Mouse (Mus musculus) CH12.LX (cell line): Measurements from ENCODE around the gene Tnfrsf22. TPM values are rescaled to one million over a fixed set of nuclear protein-coding genes. Genes with fewer than 3 reads are reported as not detected.

ENCODE experiments used
- DNase-seq: peaks from one replicate; pipeline ENCODE4 v3.0.0-alpha.2; 2013; ENCODE audit errors: extremely low read depth
- H3K27ac ChIP-seq: 2 replicates; pipeline ENCODE4 v1.5.1; 2012; ENCODE audit warnings: low read depth, mild to moderate bottlenecking, control low read depth, moderate library complexity; ENCODE audit not compliant: insufficient read depth
- H3K27me3 ChIP-seq: replicated peaks from 2 replicates; pipeline ENCODE3; 2012; ENCODE audit warnings: inconsistent platforms
- H3K36me3 ChIP-seq, 2 experiments: replicated peaks in 1 of 2; 2 replicates each; pipeline versions ENCODE3 to v1.6.1; 2012; ENCODE audit warnings: inconsistent platforms in 1 of 2, low read length in 1 of 2, mild to moderate bottlenecking in 1 of 2, mixed read lengths in 1 of 2, moderate library complexity in 1 of 2; ENCODE audit not compliant: control insufficient read depth in 1 of 2, insufficient read depth in 1 of 2
- H3K4me1 ChIP-seq, 2 experiments: 2 replicates each; pipeline ENCODE4 v1.6.1; 2012; ENCODE audit warnings: inconsistent platforms in 1 of 2, moderate library complexity in 1 of 2; ENCODE audit not compliant: insufficient read depth in 2 of 2, control insufficient read depth in 1 of 2
- H3K4me2 ChIP-seq: 2 replicates; pipeline ENCODE4 v1.6.1; 2012; ENCODE audit warnings: low read depth, mild to moderate bottlenecking, control low read depth; ENCODE audit not compliant: poor library complexity, insufficient read depth, severe bottlenecking
- H3K4me3 ChIP-seq, 3 experiments: fragments of 150-350 bp in 1 of 3; sonication (generic) in 1 of 3; replicated peaks in 1 of 3; 2 replicates each; pipeline versions ENCODE3 to v1.5.1; 2011 to 2012; ENCODE audit warnings: low read depth in 2 of 3, low read length in 2 of 3, mild to moderate bottlenecking in 2 of 3, moderate library complexity in 2 of 3, control low read depth in 1 of 3, improper control_type of control experiment in 1 of 3, inconsistent platforms in 1 of 3, mixed read lengths in 1 of 3; ENCODE audit not compliant: poor library complexity in 1 of 3
- H3K79me2 ChIP-seq: replicated peaks from 2 replicates; pipeline ENCODE4 v1.6.1; 2012; ENCODE audit warnings: mild to moderate bottlenecking, moderate library complexity; ENCODE audit not compliant: control insufficient read depth, poor library complexity, insufficient read depth, severe bottlenecking; ENCODE audit errors: extremely low read depth
- H3K9ac ChIP-seq: 2 replicates; pipeline ENCODE4 v1.6.1; 2012; ENCODE audit warnings: low read depth, mild to moderate bottlenecking, control low read depth, moderate library complexity; ENCODE audit not compliant: insufficient read depth
- H3K9me3 ChIP-seq: replicated peaks from 2 replicates; pipeline ENCODE3; 2012; ENCODE audit warnings: low read length, inconsistent platforms, mixed read lengths
- BHLHE40 ChIP-seq: IDR thresholded peaks from 2 replicates; pipeline ENCODE4 v1.6.1; 2011; ENCODE audit warnings: mild to moderate bottlenecking, low read depth, low read length, improper control_type of control experiment
- CHD1 ChIP-seq: IDR thresholded peaks from 2 replicates; pipeline ENCODE4 v1.6.1; 2012; ENCODE audit warnings: low read depth, low read length, improper control_type of control experiment, inconsistent platforms
- CHD2 ChIP-seq: IDR thresholded peaks from 2 replicates; pipeline ENCODE4 v1.6.1; 2011; ENCODE audit warnings: low read length, improper control_type of control experiment
- ETS1 ChIP-seq: conservative IDR thresholded peaks from 2 replicates; pipeline ENCODE4 v1.6.1; 2012; ENCODE audit warnings: low read depth, mild to moderate bottlenecking, inconsistent platforms, low read length, improper control_type of control experiment, moderate library complexity
- GABPA ChIP-seq: IDR thresholded peaks from 2 replicates; pipeline ENCODE4 v1.6.1; 2012; ENCODE audit warnings: low read depth, low read length, improper control_type of control experiment, inconsistent platforms; ENCODE audit not compliant: insufficient replicate concordance
- IRF4 ChIP-seq: IDR thresholded peaks from 2 replicates; pipeline ENCODE4 v1.6.1; 2014; ENCODE audit warnings: low read depth, mild to moderate bottlenecking, inconsistent platforms, low read length, improper control_type of control experiment
- JUN ChIP-seq: IDR thresholded peaks from 2 replicates; pipeline ENCODE4 v1.6.1; 2011; ENCODE audit warnings: low read depth, mild to moderate bottlenecking, low read length, improper control_type of control experiment, moderate library complexity; ENCODE audit not compliant: insufficient read depth
- KAT2A ChIP-seq: IDR thresholded peaks from 2 replicates; pipeline ENCODE4 v1.6.1; 2012; ENCODE audit warnings: low read length, improper control_type of control experiment, inconsistent platforms; ENCODE audit not compliant: insufficient replicate concordance
- MAX ChIP-seq: IDR thresholded peaks from 2 replicates; pipeline ENCODE4 v1.6.1; 2011; ENCODE audit warnings: low read length, improper control_type of control experiment
- MAZ ChIP-seq: IDR thresholded peaks from 2 replicates; pipeline ENCODE4 v1.6.1; 2012; ENCODE audit warnings: low read depth, mild to moderate bottlenecking, inconsistent platforms, low read length, improper control_type of control experiment, moderate library complexity
- MYC ChIP-seq: IDR thresholded peaks from 2 replicates; pipeline ENCODE4 v1.6.1; 2011; ENCODE audit warnings: low read depth, mild to moderate bottlenecking, improper control_type of control experiment, low read length
- NELFE ChIP-seq: IDR thresholded peaks from 2 replicates; pipeline ENCODE4 v1.6.1; 2011; ENCODE audit warnings: low read depth, low read length, improper control_type of control experiment
- PAX5 ChIP-seq: IDR thresholded peaks from 2 replicates; pipeline ENCODE4 v1.6.1; 2012; ENCODE audit warnings: low read length, inconsistent platforms, mixed read lengths
- POLR2A ChIP-seq: IDR thresholded peaks from 2 replicates; pipeline ENCODE4 v1.6.1; 2011; ENCODE audit warnings: low read depth, mild to moderate bottlenecking, improper control_type of control experiment, low read length
- POLR2AphosphoS2 ChIP-seq: IDR thresholded peaks from 2 replicates; pipeline ENCODE4 v1.6.1; 2011; ENCODE audit warnings: low read depth, low read length, improper control_type of control experiment
- RAD21 ChIP-seq: IDR thresholded peaks from 2 replicates; pipeline ENCODE4 v1.6.1; 2011; ENCODE audit warnings: low read depth, mild to moderate bottlenecking, low read length, improper control_type of control experiment, moderate library complexity
- RCOR1 ChIP-seq: conservative IDR thresholded peaks from 2 replicates; pipeline ENCODE4 v1.6.1; 2012; ENCODE audit warnings: low read depth, mild to moderate bottlenecking, inconsistent platforms, low read length, improper control_type of control experiment
- SIN3A ChIP-seq: IDR thresholded peaks from 2 replicates; pipeline ENCODE4 v1.6.1; 2012; ENCODE audit warnings: low read length, improper control_type of control experiment, inconsistent platforms
- UBTF ChIP-seq: IDR thresholded peaks from 2 replicates; pipeline ENCODE4 v1.6.1; 2012; ENCODE audit warnings: low read depth, mild to moderate bottlenecking, inconsistent platforms, low read length, improper control_type of control experiment, moderate library complexity
- USF2 ChIP-seq: conservative IDR thresholded peaks from 2 replicates; pipeline ENCODE4 v1.6.1; 2011; ENCODE audit warnings: low read depth, low read length, improper control_type of control experiment
- ZKSCAN1 ChIP-seq: IDR thresholded peaks from 2 replicates; pipeline ENCODE4 v1.6.1; 2012; ENCODE audit warnings: low read depth, inconsistent platforms, low read length, improper control_type of control experiment, borderline replicate concordance
- ZMIZ1 ChIP-seq: IDR thresholded peaks from 2 replicates; pipeline ENCODE4 v1.6.1; 2012; ENCODE audit warnings: low read depth, mild to moderate bottlenecking, inconsistent platforms, low read length, improper control_type of control experiment
- ZNF384 ChIP-seq: IDR thresholded peaks from 2 replicates; pipeline ENCODE4 v1.6.1; 2012; ENCODE audit warnings: low read depth, low read length, improper control_type of control experiment, inconsistent platforms
- dilution Hi-C: fragments of 300-500 bp; cut with MboI; formaldehyde crosslinking; loops from 2 replicates; pipeline ENCODE4 v1.14.3; 2020; ENCODE audit warnings: low sequenced_read_pairs; ENCODE audit not compliant: extremely low pct_unique_long_range_greater_than_20kb, extremely low pct_ligation_motif_present
- in situ Hi-C: fragments of 300-500 bp; cut with MboI; formaldehyde crosslinking; loops from 3 replicates; pipeline ENCODE4 v1.14.3; 2019; ENCODE audit warnings: low sequenced_read_pairs, low pct_ligation_motif_present, low pct_unique_long_range_greater_than_20kb, mixed read lengths
- polyA plus RNA-seq: library from polyadenylated mRNA; unstranded; fragments of >175 nt; gene quantifications from 2 replicates; pipeline ENCODE4 v1.2.1, GENCODE M21; 2012; ENCODE audit warnings: low read depth; ENCODE audit not compliant: insufficient read length
- total RNA-seq, 2 experiments: library from RNA; depleted of rRNA; stranded (reverse); fragments of 300-350 nt in 1 of 2; fragments of >200 nt in 1 of 2; gene quantifications; 2 replicates each; pipeline ENCODE4 v1.2.3; 2012 to 2014

Tnfrsf22 gene
- total and polyA plus RNA-seq, 3 experiments = 3.8 to 8.7 (median 5.2) TPM

DNA sequence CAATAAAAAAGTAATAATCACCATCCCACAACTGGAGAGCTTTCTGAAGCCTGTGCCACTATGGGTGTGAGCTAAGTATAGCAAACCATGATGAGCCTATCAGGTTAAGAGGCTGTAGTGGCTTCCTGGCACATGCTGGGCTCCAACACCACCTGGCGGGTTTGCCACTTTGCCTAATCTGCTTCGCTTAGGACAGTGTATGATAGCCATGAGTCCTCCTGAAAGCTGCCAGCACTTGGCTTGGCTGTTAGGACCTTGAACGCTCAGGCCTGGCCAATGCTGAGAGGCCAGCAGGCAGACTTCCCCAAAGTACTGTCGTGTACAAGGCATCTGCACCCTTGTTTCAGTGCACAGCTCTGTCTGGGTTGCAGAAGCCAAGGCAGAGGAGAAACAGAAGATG lies 61.5 kb downstream of the Tnfrsf22 start:
- Histone ChIP-seq H3K4me2 (no peak overlapping the region), H3K9me3 (no peaks in the 10 kb centered on the region), H3K27ac (no peak overlapping the region), H3K36me3 (peaks cover 97 to 99% of the 10 kb centered on the region in 2 experiments), H3K9ac (no peak overlapping the region), H3K79me2 (peaks cover 42% of the 10 kb centered on the region), H3K27me3 (no peaks in the 10 kb centered on the region), H3K4me1 (peaks cover 4 to 33% of the 10 kb centered on the region in 2 experiments), H3K4me3 (no peak overlapping the region)
- dilution Hi-C loops (no loop called here), in situ Hi-C loops (no loop called here)
- no peak for TF ChIP-seq POLR2A
- 0 out of 2 replicates have a peak, but pooled peaks have one; percentile 13 for TF ChIP-seq POLR2AphosphoS2
- no peak for TF ChIP-seq KAT2A
- DNase-seq = no peak

DNA sequence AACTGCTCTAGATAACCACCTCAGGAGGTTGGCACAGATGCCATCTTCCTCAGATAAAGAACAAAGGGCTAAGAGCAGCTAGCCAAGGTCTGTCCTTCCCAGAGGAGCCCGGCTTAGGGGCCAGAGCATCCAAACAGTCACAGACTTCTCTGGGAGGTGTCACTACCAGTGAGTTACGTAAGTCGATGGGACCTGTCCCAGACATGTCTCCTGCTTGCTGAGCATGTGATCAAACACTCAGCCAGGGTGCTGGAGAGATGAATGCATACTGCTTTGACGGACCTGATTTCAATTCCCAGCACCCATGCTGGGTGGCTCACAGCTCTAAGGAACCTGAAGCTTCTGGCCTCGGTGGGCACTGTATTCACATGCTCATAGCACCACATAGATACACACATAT lies 61.9 kb downstream of the Tnfrsf22 start:
- Histone ChIP-seq H3K9ac (no peak overlapping the region), H3K27ac (no peak overlapping the region), H3K27me3 (no peaks in the 10 kb centered on the region), H3K4me2 (no peak overlapping the region), H3K9me3 (no peaks in the 10 kb centered on the region), H3K4me1 (peaks cover 3 to 30% of the 10 kb centered on the region in 2 experiments), H3K79me2 (peaks cover 37% of the 10 kb centered on the region), H3K36me3 (peaks cover 97 to 99% of the 10 kb centered on the region in 2 experiments), H3K4me3 (no peak overlapping the region)
- in situ Hi-C loops = no loop called here
- no peak for DNase-seq
- TF ChIP-seq MAX (no peak), MYC (no peak), IRF4 (no peak), USF2 (no peak), ZKSCAN1 (no peak), RCOR1 (no peak), RAD21 (no peak), CHD2 (no peak), JUN (no peak), CHD1 (no peak), UBTF (no peak), MAZ (no peak), SIN3A (no peak), PAX5 (no peak), BHLHE40 (no peak), GABPA (no peak), ZMIZ1 (no peak), ETS1 (no peak), ZNF384 (no peak), NELFE (no peak)
- dilution Hi-C loops = no loop called here

Other genes starting within 250 kb of the Tnfrsf22 start
- not detected in 2 replicates for gene Cdkn1c, start 188.6 kb downstream of the Tnfrsf22 start, total RNA-seq (2012; rRNA removed)
- not detected in 2 replicates for gene Cdkn1c, start 188.6 kb downstream of the Tnfrsf22 start, total RNA-seq (2014; rRNA removed)
- gene Cdkn1c, start 188.6 kb downstream of the Tnfrsf22 start, polyA plus RNA-seq = not detected in 2 replicates
- 0.21 and 0.76 TPM in 2 replicates for gene Slc22a18, start 175.9 kb downstream of the Tnfrsf22 start, total RNA-seq (2012; rRNA removed)
- 0.48 and 0.72 TPM in 2 replicates for gene Slc22a18, start 175.9 kb downstream of the Tnfrsf22 start, total RNA-seq (2014; rRNA removed)
- gene Slc22a18, start 175.9 kb downstream of the Tnfrsf22 start, polyA plus RNA-seq = 1.7 and 2.0 TPM in 2 replicates
- not detected in 2 replicates for gene Phlda2, start 146.5 kb downstream of the Tnfrsf22 start, total RNA-seq (2012; rRNA removed)
- gene Phlda2, start 146.5 kb downstream of the Tnfrsf22 start, total RNA-seq (2014; rRNA removed) = not detected in 2 replicates
- gene Phlda2, start 146.5 kb downstream of the Tnfrsf22 start, polyA plus RNA-seq = not detected in 2 replicates
- gene Nap1l4, start 100.6 kb downstream of the Tnfrsf22 start, total RNA-seq (2012; rRNA removed) = 121 and 139 TPM in 2 replicates
- gene Nap1l4, start 100.6 kb downstream of the Tnfrsf22 start, total RNA-seq (2014; rRNA removed) = 168 and 175 TPM in 2 replicates
- gene Nap1l4, start 100.6 kb downstream of the Tnfrsf22 start, polyA plus RNA-seq = 154 and 209 TPM in 2 replicates
- 162 and 222 TPM in 2 replicates for gene Cars, start 49.6 kb downstream of the Tnfrsf22 start, total RNA-seq (2012; rRNA removed)
- gene Cars, start 49.6 kb downstream of the Tnfrsf22 start, total RNA-seq (2014; rRNA removed) = 99.0 and 118 TPM in 2 replicates
- 170 and 184 TPM in 2 replicates for gene Cars, start 49.6 kb downstream of the Tnfrsf22 start, polyA plus RNA-seq
- 7.5 and 8.3 TPM in 2 replicates for gene Tnfrsf26, start 20.9 kb downstream of the Tnfrsf22 start, total RNA-seq (2012; rRNA removed)
- gene Tnfrsf26, start 20.9 kb downstream of the Tnfrsf22 start, total RNA-seq (2014; rRNA removed) = 8.3 and 10.6 TPM in 2 replicates
- gene Tnfrsf26, start 20.9 kb downstream of the Tnfrsf22 start, polyA plus RNA-seq = 5.4 and 5.7 TPM in 2 replicates
- 0.08 TPM in 1 of 2 replicates, not detected in the other for gene Tnfrsf23, start 36.2 kb upstream of the Tnfrsf22 start, total RNA-seq (2012; rRNA removed)
- gene Tnfrsf23, start 36.2 kb upstream of the Tnfrsf22 start, total RNA-seq (2014; rRNA removed) = not detected in 2 replicates
- gene Tnfrsf23, start 36.2 kb upstream of the Tnfrsf22 start, polyA plus RNA-seq = 0.60 and 0.71 TPM in 2 replicates
- 1.7 and 2.0 TPM in 2 replicates for gene Osbpl5, start 107.3 kb upstream of the Tnfrsf22 start, total RNA-seq (2012; rRNA removed)
- 0.66 and 1.1 TPM in 2 replicates for gene Osbpl5, start 107.3 kb upstream of the Tnfrsf22 start, total RNA-seq (2014; rRNA removed)
- gene Osbpl5, start 107.3 kb upstream of the Tnfrsf22 start, polyA plus RNA-seq = 1.6 and 2.2 TPM in 2 replicates
- gene Mrgprg, start 117.3 kb upstream of the Tnfrsf22 start, total RNA-seq (2012; rRNA removed) = not detected in 2 replicates
- not detected in 2 replicates for gene Mrgprg, start 117.3 kb upstream of the Tnfrsf22 start, total RNA-seq (2014; rRNA removed)
- not detected in 2 replicates for gene Mrgprg, start 117.3 kb upstream of the Tnfrsf22 start, polyA plus RNA-seq
- 1.3 and 1.5 TPM in 2 replicates for gene Mrgpre, start 134.8 kb upstream of the Tnfrsf22 start, total RNA-seq (2012; rRNA removed)
- 0.26 and 0.68 TPM in 2 replicates for gene Mrgpre, start 134.8 kb upstream of the Tnfrsf22 start, total RNA-seq (2014; rRNA removed)
- 3.0 and 3.5 TPM in 2 replicates for gene Mrgpre, start 134.8 kb upstream of the Tnfrsf22 start, polyA plus RNA-seq
- 8.0 and 11.7 TPM in 2 replicates for gene Nadsyn1, start 173.2 kb upstream of the Tnfrsf22 start, total RNA-seq (2012; rRNA removed)
- 7.9 and 8.6 TPM in 2 replicates for gene Nadsyn1, start 173.2 kb upstream of the Tnfrsf22 start, total RNA-seq (2014; rRNA removed)
- 5.1 and 5.4 TPM in 2 replicates for gene Nadsyn1, start 173.2 kb upstream of the Tnfrsf22 start, polyA plus RNA-seq
- 17.3 and 18.1 TPM in 2 replicates for gene Dhcr7, start 173.5 kb upstream of the Tnfrsf22 start, total RNA-seq (2012; rRNA removed)
- 17.7 and 22.1 TPM in 2 replicates for gene Dhcr7, start 173.5 kb upstream of the Tnfrsf22 start, total RNA-seq (2014; rRNA removed)
- gene Dhcr7, start 173.5 kb upstream of the Tnfrsf22 start, polyA plus RNA-seq = 46.9 and 60.3 TPM in 2 replicates
- not detected in 2 replicates for gene Gm498, start 217.2 kb upstream of the Tnfrsf22 start, total RNA-seq (2012; rRNA removed)
- not detected in 2 replicates for gene Gm498, start 217.2 kb upstream of the Tnfrsf22 start, total RNA-seq (2014; rRNA removed)
- not detected in 2 replicates for gene Gm498, start 217.2 kb upstream of the Tnfrsf22 start, polyA plus RNA-seq